Mouse (Mus musculus) midbrain, embryonic 10.5 days (tissue): ENCODE measurements around the gene Fmo3. TPM values are rescaled to one million over a fixed set of nuclear protein-coding genes. Genes with fewer than 3 reads are reported as not detected.

Experiments used
- DNase-seq: peaks from one replicate; pipeline ENCODE4 v3.0.0-alpha.2; 2017; ENCODE audit warnings: low spot score
- H3K27ac ChIP-seq: fragments of 300-500 bp; sonication (generic); replicated peaks from 2 replicates; pipeline ENCODE4 v1.5.1; 2016; ENCODE audit warnings: mild to moderate bottlenecking
- H3K27me3 ChIP-seq: fragments of 300-500 bp; sonication (generic); 2 replicates; pipeline ENCODE4 v1.6.1; 2016; ENCODE audit warnings: low read depth, mild to moderate bottlenecking; ENCODE audit not compliant: poor library complexity, severe bottlenecking
- H3K36me3 ChIP-seq: fragments of 300-500 bp; sonication (generic); 2 replicates; pipeline ENCODE4 v1.6.1; 2016; ENCODE audit warnings: mild to moderate bottlenecking, moderate library complexity
- H3K4me1 ChIP-seq: fragments of 300-500 bp; sonication (generic); 2 replicates; pipeline ENCODE4 v1.6.1; 2016
- H3K4me3 ChIP-seq: fragments of 300-500 bp; sonication (generic); 2 replicates; pipeline ENCODE4 v1.5.1; 2016; ENCODE audit warnings: mild to moderate bottlenecking, moderate library complexity
- H3K9me3 ChIP-seq: fragments of 300-500 bp; sonication (generic); replicated peaks from 2 replicates; pipeline ENCODE4 v1.6.1; 2016; ENCODE audit warnings: mild to moderate bottlenecking
- WGBS: fragments of 180-500 bp; shearing (Covaris S2); methylation state at CpG from one replicate; pipeline ENCODE4 v1.1.7; 2016; 5-methylcytosine and 5-hydroxymethylcytosine counted together
- polyA plus RNA-seq: library from polyadenylated mRNA; unstranded; fragments of >200 nt; fragmentation: Nextera tagmentation; extraction: Ambion mirVana; gene quantifications from 2 replicates; pipeline ENCODE4 v1.2.1, GENCODE M21; 2016

Gene Fmo3
- not detected in 2 replicates for polyA plus RNA-seq

GRCm38 (mm10) chr1:162984428-162984827 lies at the start of gene Fmo3:
Gene Fmo3, minus strand, starts transcription at chr1:162984528.
- Histone ChIP-seq H3K36me3 (no peaks in the 10 kb centered on the region), H3K4me3 (no peak within 1 kb of the TSS), H3K27ac (no peak within 1 kb of the TSS), H3K9me3 (no peaks in the 10 kb centered on the region), H3K4me1 (no peaks in the 10 kb centered on the region), H3K27me3 (no peaks in the 10 kb centered on the region)
- DNase-seq, result no peak
- WGBS, result 83% methylated on average over 1 of the region's 1 CpGs

GRCm38 (mm10) chr1:163023075-163023474 lies 38.7 kb upstream of the Fmo3 start:
- no peak for DNase-seq
- H3K36me3 ChIP-seq, result no peaks in the 10 kb centered on the region

GRCm38 (mm10) chr1:163009220-163009619 lies 24.9 kb upstream of the Fmo3 start:
- WGBS, result 71% methylated on average over 3 of the region's 3 CpGs

More at GRCm38 (mm10) chr1:163023075-163023474, 38.7 kb upstream of the Fmo3 start:
- Histone ChIP-seq H3K27me3 (no peaks in the 10 kb centered on the region), H3K4me1 (no peaks in the 10 kb centered on the region), H3K27ac (no peak overlapping the region), H3K9me3 (no peaks in the 10 kb centered on the region), H3K4me3 (no peak overlapping the region)

GRCm38 (mm10) chr1:163003496-163003895 lies 19.2 kb upstream of the Fmo3 start:
- no peaks in the 10 kb centered on the region for H3K9me3 ChIP-seq
- DNase-seq, result no peak
- no peak overlapping the region for H3K4me3 ChIP-seq
- no peaks in the 10 kb centered on the region for H3K27me3 ChIP-seq
- 96% methylated on average over 2 of the region's 2 CpGs for WGBS
- no peak overlapping the region for H3K27ac ChIP-seq
- no peaks in the 10 kb centered on the region for H3K4me1 ChIP-seq
- no peaks in the 10 kb centered on the region for H3K36me3 ChIP-seq

More at GRCm38 (mm10) chr1:163009220-163009619, 24.9 kb upstream of the Fmo3 start:
- Histone ChIP-seq H3K27ac (no peak overlapping the region), H3K4me3 (no peak overlapping the region), H3K4me1 (no peaks in the 10 kb centered on the region), H3K9me3 (no peaks in the 10 kb centered on the region), H3K36me3 (no peaks in the 10 kb centered on the region), H3K27me3 (no peaks in the 10 kb centered on the region)
- DNase-seq, result no peak

- Histone ChIP-seq H3K27ac (no peak overlapping the region), H3K27me3 (no peaks in the 10 kb centered on the region), H3K36me3 (no peaks in the 10 kb centered on the region), H3K4me3 (no peak overlapping the region), H3K9me3 (no peaks in the 10 kb centered on the region), H3K4me1 (no peaks in the 10 kb centered on the region)
- no peak for DNase-seq
- 87% methylated on average over 4 of the region's 4 CpGs for WGBS
Measured at GRCm38 (mm10) chr1:163001271-163001829, 17.0 kb upstream of the Fmo3 start.

GRCm38 (mm10) chr1:162987546-162987945 lies 3.2 kb upstream of the Fmo3 start:
- no peaks in the 10 kb centered on the region for H3K36me3 ChIP-seq
- H3K27me3 ChIP-seq, result no peaks in the 10 kb centered on the region
- DNase-seq, result no peak
- H3K4me3 ChIP-seq, result no peak overlapping the region
- 92% methylated on average over 3 of the region's 3 CpGs for WGBS
- no peaks in the 10 kb centered on the region for H3K4me1 ChIP-seq
- no peaks in the 10 kb centered on the region; the same call in 1 of the 2 replicates for H3K9me3 ChIP-seq
- no peak overlapping the region for H3K27ac ChIP-seq

- no peak overlapping the region for H3K4me3 ChIP-seq
Measured at GRCm38 (mm10) chr1:162986777-162987176, 2.4 kb upstream of the Fmo3 start.

GRCm38 (mm10) chr1:162986121-162986748 lies 1.9 kb upstream of the Fmo3 start:
- Histone ChIP-seq H3K4me3 (no peak overlapping the region), H3K4me1 (no peaks in the 10 kb centered on the region), H3K27me3 (no peaks in the 10 kb centered on the region), H3K36me3 (no peaks in the 10 kb centered on the region), H3K27ac (no peak overlapping the region), H3K9me3 (no peaks in the 10 kb centered on the region; the same call in 1 of the 2 replicates)
- DNase-seq, result no peak
- 94% methylated on average over 2 of the region's 2 CpGs for WGBS

More at GRCm38 (mm10) chr1:162986777-162987176, 2.4 kb upstream of the Fmo3 start:
- H3K4me1 ChIP-seq, result no peaks in the 10 kb centered on the region
- no peaks in the 10 kb centered on the region for H3K36me3 ChIP-seq
- H3K9me3 ChIP-seq, result no peaks in the 10 kb centered on the region; the same call in 1 of the 2 replicates
- H3K27me3 ChIP-seq, result no peaks in the 10 kb centered on the region
- no peak overlapping the region for H3K27ac ChIP-seq
- no peak for DNase-seq
- WGBS, result 85% methylated on average over 1 of the region's 1 CpGs

- no peaks in the 10 kb centered on the region for H3K36me3 ChIP-seq
- DNase-seq, result no peak
- no peaks in the 10 kb centered on the region for H3K9me3 ChIP-seq
- no peak overlapping the region for H3K4me3 ChIP-seq
- H3K4me1 ChIP-seq, result no peaks in the 10 kb centered on the region
- no peak overlapping the region for H3K27ac ChIP-seq
- WGBS, result 81% methylated on average over 2 of the region's 2 CpGs
- no peaks in the 10 kb centered on the region for H3K27me3 ChIP-seq
Measured at GRCm38 (mm10) chr1:162963556-162963955, 20.8 kb downstream of the Fmo3 start.

- Histone ChIP-seq H3K4me3 (no peak overlapping the region), H3K27ac (no peak overlapping the region), H3K27me3 (no peaks in the 10 kb centered on the region), H3K9me3 (no peaks in the 10 kb centered on the region), H3K4me1 (no peaks in the 10 kb centered on the region), H3K36me3 (no peaks in the 10 kb centered on the region)
- no peak for DNase-seq
- 93% methylated on average over 1 of the region's 1 CpGs for WGBS
Measured at GRCm38 (mm10) chr1:162957422-162957821, 26.9 kb downstream of the Fmo3 start.

GRCm38 (mm10) chr1:162953079-162953478 lies 31.2 kb downstream of the Fmo3 start:
- H3K4me3 ChIP-seq, result no peak overlapping the region
- no peaks in the 10 kb centered on the region for H3K9me3 ChIP-seq
- no peak overlapping the region for H3K27ac ChIP-seq
- no peaks in the 10 kb centered on the region for H3K4me1 ChIP-seq
- WGBS, result 70% methylated on average over 2 of the region's 2 CpGs
- H3K27me3 ChIP-seq, result no peaks in the 10 kb centered on the region
- DNase-seq, result no peak
- H3K36me3 ChIP-seq, result no peaks in the 10 kb centered on the region

GRCm38 (mm10) chr1:162949763-162950162 lies 34.6 kb downstream of the Fmo3 start:
- Histone ChIP-seq H3K4me1 (no peaks in the 10 kb centered on the region), H3K4me3 (no peak overlapping the region), H3K36me3 (no peaks in the 10 kb centered on the region), H3K9me3 (no peaks in the 10 kb centered on the region), H3K27ac (no peak overlapping the region), H3K27me3 (no peaks in the 10 kb centered on the region)
- no peak for DNase-seq
- WGBS, result 97% methylated on average over 1 of the region's 1 CpGs

- Histone ChIP-seq H3K36me3 (no peaks in the 10 kb centered on the region), H3K27ac (no peak overlapping the region), H3K27me3 (no peaks in the 10 kb centered on the region), H3K9me3 (no peaks in the 10 kb centered on the region), H3K4me1 (no peaks in the 10 kb centered on the region), H3K4me3 (no peak overlapping the region)
- no peak for DNase-seq
- 93% methylated on average over 6 of the region's 6 CpGs for WGBS
Measured at GRCm38 (mm10) chr1:162947934-162948333, 36.4 kb downstream of the Fmo3 start.
